ENCODE assay signal across 16 mouse cellular contexts in the genomic region with DNA sequence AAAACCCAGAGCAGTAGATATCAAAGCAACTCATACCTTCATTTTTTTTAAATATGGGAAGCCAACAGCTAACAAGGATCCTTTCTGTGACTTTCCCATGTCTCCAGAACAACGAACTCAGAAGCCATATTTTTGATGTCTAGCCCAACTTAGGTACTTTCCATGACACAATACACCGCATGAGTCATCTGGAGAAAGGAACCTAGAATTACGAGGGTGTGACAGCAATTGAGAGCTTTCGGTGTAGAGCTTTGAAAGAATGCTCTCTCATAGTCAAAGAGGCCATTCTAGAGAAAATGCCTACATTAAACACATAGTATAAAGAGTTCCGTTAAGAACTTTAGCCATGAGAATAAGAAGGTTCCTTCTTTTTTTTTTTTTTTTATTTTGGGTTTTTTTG.
"Had no signal": no experiment of that assay in that cellular context is flagged by ENCODE, and none has a peak within 500 bp of the region (broad histone marks: within the 10 kb centered on the region; RNA-seq: fewer than 3 reads in every experiment).

No protein-coding gene starts in this region.

- H3K27ac ChIP-seq: neural tube, embryonic 13.5 days; neural tube, embryonic 15.5 days; stomach, embryonic 15.5 days; stomach, postnatal 0 days had no signal

- DNase-seq: retina, postnatal 1 day; right cerebral cortex, adult 18-20 months; right cerebral cortex, postnatal 14 days; right cerebral cortex, postnatal 25 days; right cerebral cortex, postnatal 4 days; spleen, adult 18-20 months; thymus, adult 18-20 months; thymus, adult 2 months; thymus, postnatal 14 days; thymus, postnatal 25 days; thymus, postnatal 36 days; thymus, postnatal 4 days had no signal

- H3K9ac ChIP-seq: neural tube, embryonic 13.5 days; neural tube, embryonic 15.5 days; stomach, embryonic 15.5 days had no signal

- H3K36me3 ChIP-seq: neural tube, embryonic 13.5 days; neural tube, embryonic 15.5 days; stomach, embryonic 15.5 days had no signal

- H3K27me3 ChIP-seq: neural tube, embryonic 13.5 days; neural tube, embryonic 15.5 days; stomach, embryonic 15.5 days had no signal

- H3K9me3 ChIP-seq: neural tube, embryonic 15.5 days; stomach, embryonic 15.5 days had no signal

- H3K4me3 ChIP-seq: neural tube, embryonic 13.5 days; neural tube, embryonic 15.5 days; stomach, embryonic 15.5 days had no signal

- H3K4me2 ChIP-seq: neural tube, embryonic 13.5 days; neural tube, embryonic 15.5 days; stomach, embryonic 15.5 days had no signal

- H3K4me1 ChIP-seq: neural tube, embryonic 13.5 days; neural tube, embryonic 15.5 days; stomach, embryonic 15.5 days had no signal
